Mouse (Mus musculus) forelimb bud, embryonic 11.5 days (tissue): ENCODE measurements at regions not wholly inside any gene's neighbourhood (a gene's known extent, or its start where the extent isn't known, plus 50 kb on each side); places are given as distances from the start of the nearest gene placed in this dataset.

Experiments used
- DNase-seq: peaks from one replicate; pipeline ENCODE4 v3.0.0-alpha.2; 2012; ENCODE audit warnings: low read depth, low spot score

DNA sequence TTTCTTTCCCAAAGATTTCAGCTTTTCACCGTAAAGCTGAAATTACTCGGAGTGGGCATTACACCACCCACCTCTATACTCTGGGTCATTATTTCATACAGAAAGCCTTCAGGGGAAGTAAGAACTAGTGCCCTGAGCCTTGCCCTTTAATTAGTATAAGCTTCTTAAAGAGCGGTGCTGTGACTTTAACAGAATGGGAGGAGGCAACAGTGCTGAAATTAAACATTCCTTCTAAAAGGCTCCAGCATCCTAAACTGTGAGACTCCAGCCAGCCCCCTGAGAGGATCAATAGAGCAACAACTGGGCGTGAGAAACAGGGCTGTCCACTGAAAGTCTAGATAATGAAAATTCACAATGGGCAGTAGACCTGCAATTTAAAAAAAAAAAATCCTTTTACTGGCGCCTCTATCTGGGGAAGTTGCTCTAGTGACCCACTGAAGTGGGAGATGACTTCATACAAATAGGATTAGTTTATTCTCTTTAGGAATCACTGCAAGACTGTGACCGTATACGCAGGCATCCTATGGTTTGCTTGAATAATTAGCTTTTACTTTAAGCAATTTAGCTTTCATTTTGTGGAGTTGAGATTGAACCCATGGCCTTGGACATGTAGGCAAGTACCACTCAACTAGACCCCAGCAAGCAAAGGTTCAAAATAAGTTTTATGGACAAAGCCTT, 233.9 kb downstream of the Ube2cbp start:
- DNase-seq, result no peak

DNA sequence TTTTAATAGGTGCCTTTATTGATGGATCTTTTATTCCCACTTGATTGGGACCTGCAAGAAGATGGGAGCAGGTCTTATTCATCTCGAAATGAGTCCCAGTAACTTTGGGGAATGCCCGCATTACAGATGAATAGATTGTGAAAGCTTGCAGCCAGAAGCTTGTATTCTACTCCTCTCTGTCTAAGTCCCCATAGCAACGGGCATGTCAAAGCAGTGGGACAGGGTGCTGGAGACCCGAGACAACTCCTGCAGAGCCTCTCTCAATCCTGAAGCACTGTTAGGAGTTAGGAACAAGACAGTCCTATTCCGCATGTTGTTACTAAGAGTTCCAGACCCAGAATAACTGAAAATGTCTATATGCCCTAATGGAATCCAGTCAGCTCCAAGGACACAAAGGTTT, 233.1 kb downstream of the Ube2cbp start:
- no peak for DNase-seq

DNA sequence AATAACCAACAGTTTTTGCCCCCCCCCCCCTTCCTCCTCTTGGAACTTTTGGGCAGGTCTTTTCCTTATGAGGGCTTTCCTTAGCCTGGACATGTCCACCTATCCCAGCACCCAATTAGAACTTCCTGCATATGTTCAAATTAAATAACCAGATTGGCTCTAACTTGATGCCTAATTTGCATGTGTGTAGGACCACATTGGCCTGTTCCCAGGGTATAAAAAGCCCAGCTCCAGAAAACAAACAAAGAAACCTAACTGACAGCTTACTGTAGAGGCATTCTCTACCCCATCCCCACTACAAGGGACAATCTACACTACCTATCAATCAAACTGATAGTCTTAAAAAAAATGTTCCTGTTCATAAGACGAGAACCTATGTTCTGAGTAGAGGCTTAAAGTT, 232.6 kb downstream of the Ube2cbp start:
- no peak for DNase-seq

DNA sequence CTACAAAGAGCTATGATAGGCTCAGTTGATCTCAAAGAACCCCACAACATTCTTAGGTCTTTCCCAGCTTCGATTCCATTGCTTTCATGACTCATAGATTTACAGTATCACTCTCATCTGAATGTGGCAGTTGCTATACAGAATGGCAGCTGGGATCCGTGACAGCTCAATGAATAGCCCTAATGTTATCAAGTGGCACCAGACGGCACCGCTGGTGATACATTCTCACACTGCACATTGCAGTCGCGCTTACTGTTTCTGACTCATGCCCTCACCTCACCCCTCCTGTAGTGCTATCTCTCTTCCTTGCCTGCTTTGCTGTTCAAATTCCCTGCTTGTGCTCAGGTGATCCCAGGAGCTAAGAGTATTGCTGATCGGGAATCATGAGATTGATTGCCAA, 231.0 kb downstream of the Ube2cbp start:
- DNase-seq, result no peak

DNA sequence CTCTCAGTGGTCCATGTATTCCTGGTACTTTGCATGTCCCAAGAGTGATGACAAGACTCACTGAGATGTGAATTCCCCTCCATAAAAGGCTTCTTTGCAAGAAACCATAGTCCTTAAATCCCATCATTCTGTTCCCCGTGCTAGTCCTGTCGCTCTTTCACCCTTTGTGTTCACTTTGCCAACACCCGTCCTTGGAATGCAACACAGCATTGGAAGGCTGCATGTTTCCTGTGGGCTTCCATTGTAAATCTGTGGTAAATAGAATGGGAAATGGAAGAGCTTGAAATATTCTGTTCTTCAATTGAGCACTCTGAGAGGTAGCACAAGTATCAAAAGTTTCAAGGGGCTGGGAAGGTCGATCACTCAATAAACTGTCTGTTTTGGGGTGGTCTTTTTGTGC, 226.1 kb downstream of the Ube2cbp start:
- DNase-seq, result no peak

DNA sequence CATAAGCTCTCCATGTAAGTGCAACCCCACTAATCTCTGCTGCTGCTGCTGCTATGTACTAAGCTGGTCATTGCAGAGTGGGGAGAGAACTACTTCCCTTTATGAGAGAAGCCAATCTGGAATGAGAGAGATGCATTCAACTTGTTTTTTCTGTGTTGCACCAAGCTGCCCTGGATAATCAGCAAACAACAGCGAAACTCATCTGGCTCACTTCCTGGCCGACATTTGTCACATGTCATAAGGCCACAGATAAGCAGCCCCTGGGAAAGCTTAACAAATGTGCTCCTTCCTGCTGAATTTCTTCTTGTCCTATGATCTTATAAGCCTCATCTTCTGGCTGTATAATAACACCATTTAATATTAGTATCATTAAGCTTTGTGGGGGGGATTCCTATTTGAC, 224.5 kb downstream of the Ube2cbp start:
- no peak for DNase-seq

DNA sequence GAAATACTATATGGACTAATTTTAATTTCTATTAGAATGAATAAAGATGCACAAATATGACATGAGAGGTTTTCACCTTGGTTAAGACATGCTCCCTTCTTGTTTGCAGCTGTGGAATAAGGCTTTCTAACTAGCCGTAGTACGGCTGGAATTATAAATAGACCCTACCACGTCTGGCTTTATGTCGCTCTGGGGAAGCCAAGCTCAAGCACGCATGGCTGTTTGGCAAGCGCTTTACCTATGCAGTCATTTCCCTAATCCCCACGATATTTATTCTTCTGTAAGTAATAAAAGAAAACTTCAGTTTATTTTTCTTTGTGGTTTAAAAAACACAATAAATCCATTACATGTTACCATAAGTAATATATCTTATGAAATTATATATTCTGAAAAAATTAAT, 223.9 kb downstream of the Ube2cbp start:
- no peak for DNase-seq

DNA sequence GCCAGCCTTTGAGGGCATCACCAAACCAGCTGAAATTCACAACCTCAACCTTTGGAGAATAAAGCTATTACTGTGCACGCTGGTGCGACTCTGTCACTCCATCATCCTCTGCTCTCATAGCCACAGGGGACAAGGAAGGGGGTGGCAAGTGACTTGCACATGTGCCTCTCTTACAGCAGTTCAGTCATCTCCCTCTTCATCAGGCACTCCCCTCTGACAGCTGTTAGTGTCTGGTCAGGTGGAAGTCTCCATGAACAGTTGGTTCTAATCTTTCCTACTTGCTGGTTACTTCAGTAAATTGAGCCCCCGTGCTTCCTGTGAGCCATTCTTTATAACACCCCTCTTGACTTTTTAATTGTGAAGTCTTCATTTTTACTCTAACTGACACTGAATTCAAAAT, 214.6 kb downstream of the Ube2cbp start:
- no peak for DNase-seq

DNA sequence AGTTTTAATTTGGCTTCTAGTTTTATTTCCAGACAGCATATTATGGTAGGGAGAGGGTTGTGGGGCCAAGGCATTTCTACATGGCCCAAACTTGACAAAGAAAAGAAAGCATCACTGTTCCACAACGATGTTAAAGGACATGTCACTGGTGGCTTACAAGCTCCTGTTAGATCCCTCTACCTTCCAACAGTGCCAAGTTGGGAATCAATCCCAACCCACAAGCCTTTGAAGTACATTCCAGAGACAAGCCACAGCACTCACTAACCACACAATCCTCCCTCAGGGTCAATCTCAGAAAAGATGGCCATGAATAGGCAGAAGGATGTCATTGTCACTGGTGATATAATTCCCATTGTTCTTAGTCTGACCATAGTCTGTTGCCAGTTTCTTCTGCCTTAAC, 213.4 kb downstream of the Ube2cbp start:
- no peak for DNase-seq
